Mouse (Mus musculus): ENCODE measurements around the gene Pde5a.

- no peak for TF ChIP-seq CTCF (IDR thresholded peaks at IDR 0.05; ENCODE audit: low read depth)
- TF ChIP-seq EP300 (optimal IDR thresholded peaks at IDR 0.05), result no peak
These were observed 833 bp downstream of the Pde5a start for GRCm38 (mm10) chr3:122729601-122729959.
